Mouse (Mus musculus) right cerebral cortex, postnatal 14 days (tissue): ENCODE results near the gene Olfr287.

Experiments used
- DNase-seq: peaks from one replicate; pipeline ENCODE4 v3.0.0; 2022

The Olfr287 gene

DNA sequence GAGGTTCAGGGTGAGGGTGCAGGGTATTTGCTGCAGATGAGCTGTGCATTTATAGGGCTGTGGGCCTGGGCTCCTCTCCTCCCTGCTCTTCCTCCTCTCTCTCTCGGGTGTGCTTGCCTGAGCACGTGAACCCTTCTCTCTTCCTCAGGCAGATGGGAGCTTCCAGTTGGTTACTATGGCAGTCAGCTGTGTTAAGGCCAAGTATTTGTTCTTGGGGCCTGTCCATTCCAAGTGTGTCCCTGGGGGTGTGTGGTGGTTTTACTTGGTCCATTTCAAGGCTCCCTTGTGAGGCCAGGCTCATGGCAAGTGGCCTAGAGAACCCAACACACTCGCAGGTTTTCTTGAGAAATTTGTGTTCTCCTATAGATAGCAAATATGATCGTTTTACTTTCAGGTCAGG, at the start of gene Olfr287, which contains the start of gene Gm44579:
TSS of gene Olfr287 (minus strand) at position 180 of the 400 bp plus-strand sequence.
TSS of gene Gm44579 (minus strand) at position 101 of the 400 bp plus-strand sequence.
- DNase-seq, result no peak

GRCm38 (mm10) chr15:98257776-98258175, 36.9 kb upstream of the Olfr287 start:
- no peak for DNase-seq

DNA sequence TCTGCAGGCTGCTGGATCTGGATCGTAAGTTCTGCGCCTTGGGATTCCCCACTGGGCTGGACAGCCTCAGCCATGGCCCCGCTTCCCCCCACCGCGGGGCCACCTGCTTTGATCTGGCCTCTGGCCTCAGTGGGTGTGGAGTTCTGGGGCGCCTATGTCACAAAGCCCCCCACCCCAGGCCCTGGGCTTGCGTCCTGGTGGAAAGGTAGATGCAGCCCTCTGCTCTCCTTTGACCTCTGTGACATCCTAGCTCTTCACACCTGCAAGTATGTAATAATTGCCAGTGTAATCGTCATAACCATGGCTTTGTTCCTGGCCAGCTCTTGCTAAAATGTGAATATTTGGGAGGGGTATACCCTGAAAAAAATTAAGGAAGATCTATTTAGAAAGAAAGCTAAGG, 36.3 kb upstream of the Olfr287 start, which contains the start of gene H1fnt:
TSS of gene H1fnt (minus strand) at position 101 of the 400 bp plus-strand sequence.
- no peak for DNase-seq

GRCm38 (mm10) chr15:98256271-98256670, 35.4 kb upstream of the Olfr287 start:
- DNase-seq, result no peak

- DNase-seq, result no peak
These were observed 14.6 kb upstream of the Olfr287 start for GRCm38 (mm10) chr15:98235442-98235841.

DNA sequence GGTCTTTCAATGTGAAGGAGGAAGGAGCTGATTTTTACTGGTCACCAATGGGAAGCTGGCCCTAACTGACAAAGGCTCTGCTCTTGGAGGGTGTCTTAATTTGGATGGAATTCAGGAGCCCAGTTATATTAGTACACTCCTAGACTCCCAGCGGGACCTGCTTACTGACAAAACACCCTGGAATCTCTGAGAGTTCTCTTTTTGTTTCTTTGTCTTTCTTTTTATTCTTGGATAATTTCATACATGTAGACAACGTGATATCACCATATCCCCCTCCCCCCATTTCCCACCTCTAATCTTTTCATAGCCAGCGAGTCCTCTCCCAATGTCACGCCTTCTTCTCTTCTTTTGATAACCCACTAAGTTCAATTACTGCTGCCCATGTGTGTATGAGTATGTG, 13.5 kb upstream of the Olfr287 start, which contains the start of gene Olfr286:
TSS of gene Olfr286 (minus strand) at position 101 of the 400 bp plus-strand sequence.
- no peak for DNase-seq

GRCm38 (mm10) chr15:98226096-98226495, 5.2 kb upstream of the Olfr287 start:
- no peak for DNase-seq

- no peak for DNase-seq
These were observed 4.8 kb upstream of the Olfr287 start for GRCm38 (mm10) chr15:98225610-98226009.

- no peak for DNase-seq
These were observed 1.5 kb upstream of the Olfr287 start for GRCm38 (mm10) chr15:98222377-98222776.

DNA sequence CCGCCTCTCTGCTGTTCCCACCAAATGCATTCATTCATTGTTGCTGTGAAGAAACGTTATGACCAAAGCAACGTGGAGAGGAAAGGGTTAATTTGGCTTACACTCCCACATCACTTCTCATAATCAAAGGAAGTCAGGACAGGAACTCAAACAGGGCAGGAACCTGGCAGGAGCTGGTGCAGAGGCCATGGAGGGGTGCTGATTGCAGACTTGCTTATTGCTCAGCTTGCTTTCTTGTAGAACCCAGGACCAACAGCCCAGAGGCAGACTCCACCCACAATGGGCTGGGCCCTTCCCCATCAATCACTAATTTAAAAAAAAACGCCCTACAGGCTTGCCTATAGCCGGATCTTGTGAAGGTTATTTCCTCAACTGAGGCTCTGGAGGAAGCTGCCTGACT, 6.7 kb downstream of the Olfr287 start:
- no peak for DNase-seq

- no peak for DNase-seq
These were observed 7.5 kb downstream of the Olfr287 start for GRCm38 (mm10) chr15:98213336-98213870.

GRCm38 (mm10) chr15:98209676-98210075, 11.2 kb downstream of the Olfr287 start:
- DNase-seq, result no peak

DNA sequence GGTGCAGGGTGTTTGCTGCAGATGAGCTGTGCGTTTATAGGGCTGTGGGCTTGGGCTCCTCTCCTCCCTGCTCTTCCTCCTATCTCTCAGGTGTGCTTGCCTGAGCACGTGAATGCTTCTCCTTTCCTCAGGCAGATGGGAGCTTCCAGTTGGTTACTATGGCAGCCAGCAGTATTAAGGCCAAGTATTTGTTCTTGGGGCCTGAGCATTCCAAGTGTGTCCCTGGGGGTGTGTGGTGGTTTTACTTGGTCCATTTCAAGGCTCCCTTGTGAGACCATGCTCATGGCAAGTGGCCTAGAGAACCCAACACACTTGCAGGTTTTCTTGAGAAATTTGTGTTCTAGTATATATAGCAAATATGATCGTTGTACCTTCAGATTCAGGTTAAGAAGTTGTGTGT, 25.4 kb downstream of the Olfr287 start, which contains the start of gene Olfr288:
TSS of gene Olfr288 (minus strand) at position 101 of the 400 bp plus-strand sequence.
- no peak for DNase-seq

- DNase-seq, result no peak
These were observed 36.4 kb downstream of the Olfr287 start for GRCm38 (mm10) chr15:98184456-98184855.

GRCm38 (mm10) chr15:98181856-98182570, 38.8 kb downstream of the Olfr287 start:
- no peak for DNase-seq

DNA sequence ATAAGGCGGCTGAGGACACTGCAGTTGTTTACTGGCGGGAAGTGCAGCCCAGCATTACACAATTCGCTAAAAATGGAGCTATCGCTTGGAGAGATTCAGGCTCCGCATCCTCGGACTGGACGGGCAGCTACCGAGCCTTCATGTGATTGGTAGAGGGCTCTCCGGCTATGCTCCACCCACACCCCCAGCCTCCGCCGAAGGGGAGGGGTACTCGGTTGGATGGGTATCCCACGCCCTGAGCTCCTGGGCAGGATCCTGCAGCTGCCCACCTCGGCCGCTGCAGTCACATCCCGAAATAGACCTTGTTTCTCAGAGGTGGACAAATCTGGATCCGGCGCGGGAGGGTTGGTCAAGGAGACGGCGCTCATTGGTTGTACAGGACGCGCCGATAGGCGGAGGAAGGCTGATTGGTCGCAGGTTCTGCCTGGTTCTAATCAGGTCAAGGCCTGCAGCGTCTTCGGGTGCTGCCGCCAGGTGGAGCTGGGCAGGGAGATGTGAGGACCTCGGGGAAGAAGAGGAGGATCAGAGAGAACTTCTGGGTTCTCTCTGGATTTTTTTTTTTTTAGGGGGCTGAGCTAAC, 39.6 kb downstream of the Olfr287 start:
- peak; percentile 87 for DNase-seq

GRCm38 (mm10) chr15:98180567-98181131, 40.2 kb downstream of the Olfr287 start:
- no peak for DNase-seq

GRCm38 (mm10) chr15:98177320-98177719, 43.5 kb downstream of the Olfr287 start:
- DNase-seq, result no peak

DNA sequence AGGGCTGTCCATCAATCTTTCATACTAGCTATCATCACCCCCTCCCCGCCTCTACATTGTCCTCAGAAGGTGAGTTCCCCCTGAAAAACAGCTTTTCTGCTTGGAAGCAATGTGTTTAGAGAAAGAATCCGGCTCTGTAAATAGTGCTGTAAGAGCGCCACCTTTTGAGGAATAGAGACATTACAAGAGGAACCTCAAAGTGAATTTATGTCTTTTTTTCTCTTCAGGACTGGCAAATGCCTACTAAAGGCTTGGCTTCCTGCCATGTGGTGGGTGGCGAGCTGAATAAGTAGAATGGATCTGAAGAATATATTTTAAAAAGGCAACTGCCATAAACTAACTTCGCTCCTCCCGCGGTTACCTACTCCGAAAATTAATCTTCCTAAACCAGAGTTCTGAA, 47.0 kb downstream of the Olfr287 start:
- peak; percentile 84 for DNase-seq

GRCm38 (mm10) chr15:98172113-98172512, 48.7 kb downstream of the Olfr287 start:
- DNase-seq, result no peak

- DNase-seq, result no peak
These were observed 49.9 kb downstream of the Olfr287 start for GRCm38 (mm10) chr15:98170917-98171316.

GRCm38 (mm10) chr15:98170365-98170764, 50.5 kb downstream of the Olfr287 start:
- DNase-seq, result peak; percentile 62

DNA sequence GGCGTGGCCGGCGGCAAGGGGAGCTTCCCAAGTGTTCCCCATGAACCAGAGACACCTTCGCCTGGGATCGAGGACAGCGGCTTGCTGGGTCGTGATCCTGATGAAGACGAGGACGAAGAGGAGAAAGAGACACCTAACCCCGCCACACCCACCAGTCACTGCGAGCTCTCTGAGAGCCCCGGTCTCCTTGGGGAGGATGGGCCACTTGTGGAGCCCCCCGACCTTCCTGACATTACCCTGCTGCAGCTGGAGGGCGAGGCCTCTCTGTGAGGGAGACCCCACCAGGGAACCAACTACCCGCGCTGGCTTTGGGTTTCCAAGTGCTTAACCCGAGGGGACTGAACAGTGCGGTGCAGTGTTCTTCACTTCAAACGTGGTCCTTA, 52.2 kb downstream of the Olfr287 start:
- DNase-seq, result no peak
